In the genomic region with DNA sequence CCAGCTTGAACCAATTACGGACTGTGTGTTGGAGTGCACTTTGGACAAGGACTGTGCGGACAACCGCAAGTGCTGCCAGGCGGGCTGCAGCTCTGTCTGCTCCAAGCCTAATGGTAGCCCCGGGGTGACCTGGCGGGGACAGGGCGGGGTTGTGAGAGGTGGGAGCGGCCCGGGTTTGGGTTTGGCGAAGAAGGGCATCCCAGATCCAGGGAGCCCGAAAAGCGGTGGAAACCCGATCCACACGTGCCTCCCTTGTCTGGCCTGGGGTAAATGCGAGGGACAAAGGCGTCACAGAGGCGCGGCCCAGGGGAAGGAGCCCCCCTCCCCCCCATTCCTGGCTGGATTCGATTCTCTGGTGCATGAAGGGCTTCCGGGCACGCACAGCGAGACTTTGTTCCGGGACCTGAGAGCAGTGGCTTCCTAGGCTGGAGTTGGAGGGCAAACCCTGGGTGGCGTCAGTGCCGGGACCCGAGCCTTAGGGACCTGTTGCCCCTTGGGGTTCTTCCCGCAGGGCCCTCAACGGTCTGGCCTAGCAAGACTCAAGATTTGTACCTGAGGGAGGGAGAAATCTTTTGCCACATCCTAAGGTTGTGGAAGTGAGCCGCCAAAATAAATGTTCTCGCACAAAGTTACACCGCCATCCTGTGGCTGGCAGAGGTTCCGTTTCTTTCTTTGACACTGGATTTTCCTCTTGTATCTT, we compare ENCODE assay signal across 8 mouse cellular contexts. TPM values are rescaled to one million over a fixed set of nuclear protein-coding genes. Genes with fewer than 3 reads are reported as not detected.
DNase-seq lines count a peak whose midpoint lies in the region; ATAC-seq and TF ChIP-seq lines count a peak whose summit lies in the region.

No protein-coding gene starts in this region.

- no peaks in the 10 kb centered on the region for H3K79me2 ChIP-seq in heart, adult 2 months (replicated peaks; ENCODE audit: control insufficient read depth, insufficient read depth, low read length)

- H3K27me3 ChIP-seq in heart, adult 2 months (ENCODE audit: control insufficient read depth, insufficient read depth, low read length), result peaks cover 5% of the 10 kb centered on the region
- H3K27me3 ChIP-seq in hindbrain, postnatal 0 days (ENCODE audit: insufficient read depth, low read length), result peaks cover 5% of the 10 kb centered on the region; the same call in 1 of the 2 replicates
- H3K27me3 ChIP-seq in midbrain, embryonic 10.5 days (ENCODE audit: low read depth, poor library complexity, severe bottlenecking), result peaks cover 29% of the 10 kb centered on the region
- H3K27me3 ChIP-seq in stomach, embryonic 16.5 days (ENCODE audit: control insufficient read depth, insufficient read depth, low read length), result no peaks in the 10 kb centered on the region

- ATAC-seq in hindbrain, postnatal 0 days, result peak; percentile 74
- ATAC-seq in stomach, embryonic 16.5 days (ENCODE audit: insufficient read depth, low FRiP score), result peak; percentile 58; the same call in 1 of the 2 replicates

- intact Hi-C loops in heart, adult 2 months (cut with DNase I), result no loop called here
- intact Hi-C loops in left cerebral cortex, postnatal 4 days (cut with DNase I), result loop anchor here (10.0 kb wide), 1 partner anchor 139 kb away; no protein-coding TSS in a partner anchor

- H3K4me2 ChIP-seq in hindbrain, postnatal 0 days (ENCODE audit: low read depth, low read length), result peak overlapping the region; percentile 95
- peak overlapping the region; percentile 94 for H3K4me2 ChIP-seq in stomach, embryonic 16.5 days (ENCODE audit: low read depth, low read length)

- H3K36me3 ChIP-seq in heart, adult 2 months (ENCODE audit: control insufficient read depth, insufficient read depth, low read length), result no peaks in the 10 kb centered on the region
- H3K36me3 ChIP-seq in hindbrain, postnatal 0 days (ENCODE audit: insufficient read depth, low read length), result no peaks in the 10 kb centered on the region
- peaks cover 8% of the 10 kb centered on the region; the same call in 1 of the 2 replicates for H3K36me3 ChIP-seq in midbrain, embryonic 10.5 days
- no peaks in the 10 kb centered on the region for H3K36me3 ChIP-seq in stomach, embryonic 16.5 days (ENCODE audit: control insufficient read depth, insufficient read depth, low read length)

- no peak overlapping the region for H3K27ac ChIP-seq in heart, adult 2 months
- no peak overlapping the region for H3K27ac ChIP-seq in embryonic fibroblast, embryonic 13.5 days (ENCODE audit: insufficient read depth, low read length)
- H3K27ac ChIP-seq in hindbrain, postnatal 0 days, result no peak overlapping the region
- H3K27ac ChIP-seq in midbrain, embryonic 10.5 days (replicated peaks), result peak overlapping the region; percentile 87
- peak overlapping the region; percentile 81 for H3K27ac ChIP-seq in stomach, embryonic 16.5 days (ENCODE audit: low read length)

- peak overlapping the region; percentile 43 for H3K9ac ChIP-seq in heart, adult 2 months (ENCODE audit: low read depth, low read length)
- peak overlapping the region; percentile 44 for H3K9ac ChIP-seq in hindbrain, postnatal 0 days (replicated peaks; ENCODE audit: low read length)
- peak overlapping the region; percentile 80 for H3K9ac ChIP-seq in stomach, embryonic 16.5 days (ENCODE audit: low read length)

- H3K4me1 ChIP-seq in heart, adult 2 months (ENCODE audit: control insufficient read depth, insufficient read depth, low read length), result peaks cover 1% of the 10 kb centered on the region; the same call in 1 of the 2 replicates
- peaks cover 6% of the 10 kb centered on the region; the same call in 1 of the 2 replicates for H3K4me1 ChIP-seq in embryonic fibroblast, embryonic 13.5 days (ENCODE audit: control insufficient read depth, insufficient read depth, low read length)
- H3K4me1 ChIP-seq in hindbrain, postnatal 0 days (ENCODE audit: insufficient read depth, low read length), result peaks cover 5% of the 10 kb centered on the region; the same call in 1 of the 2 replicates
- peaks cover 25% of the 10 kb centered on the region for H3K4me1 ChIP-seq in midbrain, embryonic 10.5 days
- peaks cover 16% of the 10 kb centered on the region; the same call in 1 of the 2 replicates for H3K4me1 ChIP-seq in stomach, embryonic 16.5 days (ENCODE audit: control insufficient read depth, insufficient read depth, low read length)

- peak; percentile 58 for TF ChIP-seq CTCF in heart, adult 2 months (IDR thresholded peaks at IDR 0.05)
- TF ChIP-seq CTCF in embryonic fibroblast, embryonic 13.5 days (IDR thresholded peaks at IDR 0.05; ENCODE audit: borderline replicate concordance, insufficient read depth, low read length), result no peak
- TF ChIP-seq CTCF in hindbrain, postnatal 0 days (IDR thresholded peaks at IDR 0.05; ENCODE audit: low read depth), result peak; percentile 81

- 2% methylated on average over 32 of the region's 32 CpGs for WGBS in heart, adult 2 months
- under 1% methylated on average over 31 of the region's 32 CpGs for WGBS in hindbrain, postnatal 0 days
- under 1% methylated on average over 32 of the region's 32 CpGs for WGBS in midbrain, embryonic 10.5 days
- WGBS in stomach, embryonic 16.5 days, result under 1% methylated on average over 32 of the region's 32 CpGs

- TF ChIP-seq EP300 in heart, adult 2 months (IDR thresholded peaks at IDR 0.05; ENCODE audit: insufficient read depth, low read depth, low read length), result no peak

- peak overlapping the region; percentile 33 for H3K4me3 ChIP-seq in heart, adult 2 months
- peak overlapping the region; percentile 1; the same call in 1 of the 2 replicates for H3K4me3 ChIP-seq in embryonic fibroblast, embryonic 13.5 days (ENCODE audit: insufficient read depth, low read length)
- peak overlapping the region; percentile 43 for H3K4me3 ChIP-seq in hindbrain, postnatal 0 days (ENCODE audit: low read length)
- peak overlapping the region; percentile 58 for H3K4me3 ChIP-seq in midbrain, embryonic 10.5 days
- peak overlapping the region; percentile 54 for H3K4me3 ChIP-seq in stomach, embryonic 16.5 days (replicated peaks; ENCODE audit: low read length)

- no peak for TF ChIP-seq POLR2A in heart, adult 2 months (IDR thresholded peaks at IDR 0.05; ENCODE audit: insufficient read depth, low read depth, low read length)
- no peak for TF ChIP-seq POLR2A in embryonic fibroblast, embryonic 13.5 days (IDR thresholded peaks at IDR 0.05; ENCODE audit: low read depth, low read length)

- peak in 1 of 2 experiments; percentile 26 for DNase-seq in heart, adult 2 months
- DNase-seq in heart, adult 11 months, result no peak
- peak; percentile 76 for DNase-seq in R1 (ENCODE audit: low read depth, low spot score)
- peak; percentile 81 for DNase-seq in hindbrain, postnatal 0 days (ENCODE audit: low spot score)
- peak; percentile 17 for DNase-seq in left cerebral cortex, postnatal 4 days
- DNase-seq in midbrain, embryonic 10.5 days (ENCODE audit: low spot score), result peak; percentile 77

- H3K9me3 ChIP-seq in hindbrain, postnatal 0 days (ENCODE audit: low read length), result no peaks in the 10 kb centered on the region
- H3K9me3 ChIP-seq in midbrain, embryonic 10.5 days (replicated peaks), result no peaks in the 10 kb centered on the region
- no peaks in the 10 kb centered on the region for H3K9me3 ChIP-seq in stomach, embryonic 16.5 days (replicated peaks; ENCODE audit: control insufficient read depth, low read length)

RNA-seq across cellular contexts. Expression of a gene that starts 1.3 kb away (rescaled TPM):
- total RNA-seq in heart, adult 2 months (2021), result 1 to 10 TPM in 1 of 2 experiments, under 1 TPM in 1; 0.43 to 1.3 TPM
- 0.50 and 78.4 TPM in 2 replicates for polyA plus RNA-seq in heart, adult 2 months (2012; rRNA removed)
- polyA plus RNA-seq in embryonic fibroblast, embryonic 13.5 days (2011; ENCODE audit: insufficient read length, low read depth, missing spikeins), result not detected in 2 replicates
- total RNA-seq in hindbrain, postnatal 0 days (2014; rRNA removed), result 1.5 and 2.7 TPM in 2 replicates
- polyA plus RNA-seq in hindbrain, postnatal 0 days (2015; fragmentation: Nextera tagmentation; extraction: Ambion mirVana), result 3.1 and 4.5 TPM in 2 replicates
- total RNA-seq in left cerebral cortex, postnatal 4 days (2021), result 1 to 10 TPM in 1 of 2 experiments, not detected in 1; 2.1 TPM
- 23.1 and 28.3 TPM in 2 replicates for polyA plus RNA-seq in midbrain, embryonic 10.5 days (2016; fragmentation: Nextera tagmentation; extraction: Ambion mirVana)
- polyA plus RNA-seq in stomach, embryonic 16.5 days (2015; fragmentation: Nextera tagmentation; extraction: Ambion mirVana), result 155 and 197 TPM in 2 replicates

RNA-seq across cellular contexts. Expression of a gene that starts 9.8 kb away (rescaled TPM):
- not detected for total RNA-seq in heart, adult 2 months (2021)
- not detected in 2 replicates for polyA plus RNA-seq in heart, adult 2 months (2012; rRNA removed)
- polyA plus RNA-seq in embryonic fibroblast, embryonic 13.5 days (2011; ENCODE audit: insufficient read length, low read depth, missing spikeins), result not detected in 2 replicates
- total RNA-seq in hindbrain, postnatal 0 days (2014; rRNA removed), result not detected in 2 replicates
- not detected in 2 replicates for polyA plus RNA-seq in hindbrain, postnatal 0 days (2015; fragmentation: Nextera tagmentation; extraction: Ambion mirVana)
- not detected for total RNA-seq in left cerebral cortex, postnatal 4 days (2021)
- not detected in 2 replicates for polyA plus RNA-seq in midbrain, embryonic 10.5 days (2016; fragmentation: Nextera tagmentation; extraction: Ambion mirVana)
- not detected in 2 replicates for polyA plus RNA-seq in stomach, embryonic 16.5 days (2015; fragmentation: Nextera tagmentation; extraction: Ambion mirVana)

RNA-seq across cellular contexts. Expression of a gene that starts 21.8 kb away (rescaled TPM):
- under 1 TPM in 1 of 2 experiments, not detected in 1; 0.30 TPM for total RNA-seq in heart, adult 2 months (2021)
- 0.47 and 0.56 TPM in 2 replicates for polyA plus RNA-seq in heart, adult 2 months (2012; rRNA removed)
- not detected in 2 replicates for polyA plus RNA-seq in embryonic fibroblast, embryonic 13.5 days (2011; ENCODE audit: insufficient read length, low read depth, missing spikeins)
- 0.31 TPM in 1 of 2 replicates, not detected in the other for total RNA-seq in hindbrain, postnatal 0 days (2014; rRNA removed)
- polyA plus RNA-seq in hindbrain, postnatal 0 days (2015; fragmentation: Nextera tagmentation; extraction: Ambion mirVana), result 0.19 and 0.77 TPM in 2 replicates
- not detected for total RNA-seq in left cerebral cortex, postnatal 4 days (2021)
- polyA plus RNA-seq in midbrain, embryonic 10.5 days (2016; fragmentation: Nextera tagmentation; extraction: Ambion mirVana), result not detected in 2 replicates
- polyA plus RNA-seq in stomach, embryonic 16.5 days (2015; fragmentation: Nextera tagmentation; extraction: Ambion mirVana), result 1.3 and 2.2 TPM in 2 replicates

RNA-seq across cellular contexts. Expression of a gene that starts 29.9 kb away (rescaled TPM):
- total RNA-seq in heart, adult 2 months (2021), result not detected
- polyA plus RNA-seq in heart, adult 2 months (2012; rRNA removed), result 0.16 TPM in 1 of 2 replicates, not detected in the other
- not detected in 2 replicates for polyA plus RNA-seq in embryonic fibroblast, embryonic 13.5 days (2011; ENCODE audit: insufficient read length, low read depth, missing spikeins)
- total RNA-seq in hindbrain, postnatal 0 days (2014; rRNA removed), result not detected in 2 replicates
- polyA plus RNA-seq in hindbrain, postnatal 0 days (2015; fragmentation: Nextera tagmentation; extraction: Ambion mirVana), result not detected in 2 replicates
- not detected for total RNA-seq in left cerebral cortex, postnatal 4 days (2021)
- polyA plus RNA-seq in midbrain, embryonic 10.5 days (2016; fragmentation: Nextera tagmentation; extraction: Ambion mirVana), result not detected in 2 replicates
- not detected in 2 replicates for polyA plus RNA-seq in stomach, embryonic 16.5 days (2015; fragmentation: Nextera tagmentation; extraction: Ambion mirVana)

RNA-seq across cellular contexts. Expression of a gene that starts 49.8 kb away (rescaled TPM):
- total RNA-seq in heart, adult 2 months (2021), result not detected
- polyA plus RNA-seq in heart, adult 2 months (2012; rRNA removed), result not detected in 2 replicates
- not detected in 2 replicates for polyA plus RNA-seq in embryonic fibroblast, embryonic 13.5 days (2011; ENCODE audit: insufficient read length, low read depth, missing spikeins)
- not detected in 2 replicates for total RNA-seq in hindbrain, postnatal 0 days (2014; rRNA removed)
- not detected in 2 replicates for polyA plus RNA-seq in hindbrain, postnatal 0 days (2015; fragmentation: Nextera tagmentation; extraction: Ambion mirVana)
- under 1 TPM in 1 of 2 experiments, not detected in 1; 0.40 TPM for total RNA-seq in left cerebral cortex, postnatal 4 days (2021)
- not detected in 2 replicates for polyA plus RNA-seq in midbrain, embryonic 10.5 days (2016; fragmentation: Nextera tagmentation; extraction: Ambion mirVana)
- not detected in 2 replicates for polyA plus RNA-seq in stomach, embryonic 16.5 days (2015; fragmentation: Nextera tagmentation; extraction: Ambion mirVana)

Comparison
In these comparisons a context has a peak if more than half of its experiments do, and no peak if none do; other contexts are left out.
1. H3K27ac ChIP-seq: peak in midbrain, embryonic 10.5 days (single experiment) and stomach, embryonic 16.5 days (single experiment); none in heart, adult 2 months (single experiment), embryonic fibroblast, embryonic 13.5 days (single experiment) and hindbrain, postnatal 0 days (single experiment).
2. H3K4me3 ChIP-seq: peak in every context shown above with its lines; median percentile 58 in midbrain, embryonic 10.5 days; 54 in stomach, embryonic 16.5 days; 43 in hindbrain, postnatal 0 days; 33 in heart, adult 2 months; 1 in embryonic fibroblast, embryonic 13.5 days.
3. Peak in every context shown above with its lines, with median percentiles within 50 percentile points of each other: H3K9ac ChIP-seq.